Mouse (Mus musculus) neural tube, embryonic 10.5 days (tissue): ENCODE results near the gene Oser1.

Source experiments
- DNase-seq: peaks from one replicate; pipeline ENCODE4 v3.0.0-alpha.2; 2017; ENCODE audit warnings: low spot score; ENCODE audit errors: extremely low spot score

The Oser1 gene

DNA sequence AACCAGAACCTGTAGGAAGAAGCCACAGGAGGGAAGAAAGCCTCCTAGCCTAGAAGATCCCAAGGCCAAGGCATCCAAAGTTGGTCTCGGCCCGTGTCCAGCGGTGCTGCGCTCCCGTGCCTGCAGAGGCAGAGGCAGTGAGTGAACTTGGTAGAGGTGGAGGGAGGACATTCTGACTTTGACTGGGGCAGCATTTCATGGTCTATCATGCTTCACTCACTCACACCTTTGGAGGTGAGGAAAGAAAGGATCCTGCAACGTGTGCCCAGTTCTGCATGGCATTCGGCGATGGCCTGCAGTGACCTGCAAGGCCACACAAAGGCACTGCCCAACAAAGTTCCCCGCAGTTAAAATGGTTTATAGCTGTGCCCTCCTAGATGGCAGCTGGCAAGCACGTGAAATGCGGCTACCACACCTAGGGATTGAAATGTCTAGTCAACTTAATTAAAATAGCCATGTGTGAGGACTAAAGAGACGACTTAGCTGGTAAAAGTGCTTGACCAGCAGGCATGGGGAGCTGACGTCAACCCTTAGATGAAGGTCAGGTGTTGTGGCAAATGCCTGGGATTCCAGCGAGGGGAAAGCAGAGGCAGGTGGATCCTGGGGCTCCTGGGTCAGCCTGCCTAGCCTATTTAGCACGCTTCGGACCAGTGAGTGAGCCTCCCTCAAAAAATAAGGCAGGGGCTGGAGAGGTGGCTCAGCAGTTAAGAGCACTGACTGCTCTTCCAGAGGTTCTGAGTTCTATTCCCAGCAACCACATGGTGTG lies 63.5 kb downstream of the Oser1 start:
- no peak for DNase-seq

DNA sequence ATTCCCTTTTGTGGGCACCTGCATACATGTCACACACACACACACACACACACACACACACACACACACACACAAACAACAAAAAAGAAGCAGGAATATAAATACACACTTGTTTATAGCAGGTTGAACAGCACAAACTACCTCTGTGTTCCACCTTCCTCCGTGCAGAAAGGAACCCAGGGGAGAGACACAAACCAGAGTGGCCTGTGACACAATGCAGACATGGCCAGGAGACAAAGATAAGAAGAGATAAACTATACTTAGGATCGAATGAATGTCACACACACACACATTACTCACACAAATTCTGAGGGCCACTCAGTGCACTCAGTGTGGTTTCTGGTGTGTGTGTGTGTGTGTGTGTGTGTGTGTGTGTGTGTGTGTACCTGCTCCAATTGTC lies 65.2 kb downstream of the Oser1 start:
- DNase-seq: no peak

DNA sequence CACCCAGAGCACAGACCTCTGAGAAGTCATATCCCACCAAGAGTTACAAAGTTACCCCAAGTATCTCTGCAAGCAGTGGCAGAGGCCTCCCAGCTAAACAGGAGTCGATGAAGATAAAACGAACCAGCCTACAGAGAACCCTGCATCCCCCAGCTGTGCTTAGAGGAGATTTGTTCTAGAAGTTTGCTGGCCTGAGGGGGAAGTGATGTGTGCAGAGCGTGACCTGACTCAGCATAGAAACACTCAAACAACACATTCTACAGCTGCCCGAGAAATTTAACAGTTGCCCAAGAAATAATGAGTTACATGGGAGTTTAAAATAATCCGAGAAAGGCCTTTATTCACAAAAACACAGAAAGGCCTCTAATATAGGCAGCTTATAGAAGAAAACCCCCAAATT lies 65.8 kb downstream of the Oser1 start:
- DNase-seq: no peak

DNA sequence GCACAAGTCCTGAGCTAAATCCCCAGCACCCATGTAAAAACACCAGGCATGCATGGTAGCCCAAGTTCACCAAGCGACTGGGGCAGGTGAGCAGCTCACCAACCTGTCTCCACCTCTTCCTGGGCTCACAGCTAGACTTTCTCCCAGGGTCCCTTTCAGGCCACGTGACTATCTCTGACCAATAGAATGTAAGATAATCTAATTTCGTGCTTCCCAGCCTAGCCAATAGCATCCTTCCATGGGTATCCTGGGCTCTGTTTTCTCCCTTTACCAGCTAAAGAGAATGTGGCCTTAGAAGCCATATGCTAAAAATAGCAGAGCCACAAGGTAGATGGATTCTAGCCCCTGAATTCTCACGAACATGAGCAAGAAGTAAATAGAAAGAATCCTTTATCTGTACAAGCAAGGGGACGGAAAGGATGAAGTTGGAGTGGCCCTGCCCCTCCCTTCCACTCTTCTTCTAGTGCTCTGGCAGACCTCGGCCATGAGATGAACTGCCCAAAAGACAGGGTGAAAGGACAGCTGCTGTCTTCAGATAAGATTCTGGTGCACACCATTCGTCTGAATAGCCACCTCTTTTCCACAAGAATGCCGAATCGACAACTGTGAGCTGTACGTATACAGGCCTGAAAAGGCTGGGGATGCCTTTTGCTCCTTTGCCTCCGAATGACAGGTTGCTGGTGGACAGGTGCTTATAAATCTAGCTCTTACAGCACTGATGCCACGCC lies 68.2 kb downstream of the Oser1 start:
- DNase-seq: no peak
